Mouse (Mus musculus) cortical plate, adult 2 months (tissue): ENCODE data around the gene Plekhf1.

ENCODE experiments used
- CTCF ChIP-seq: fragments of 200-500 bp; IDR thresholded peaks from 2 replicates; pipeline ENCODE4 v1.5.1; 2011; ENCODE audit warnings: mild to moderate bottlenecking, control low read depth, low read length; ENCODE audit not compliant: insufficient read depth; ENCODE audit errors: extremely low read depth
- POLR2A ChIP-seq: fragments of 200-500 bp; IDR thresholded peaks from 2 replicates; pipeline ENCODE4 v1.6.1; 2011; ENCODE audit warnings: mild to moderate bottlenecking, low read length, control low read depth; ENCODE audit not compliant: insufficient read depth; ENCODE audit errors: extremely low read depth

- TF ChIP-seq CTCF, result no peak
- TF ChIP-seq POLR2A, result no peak
Observed at GRCm38 (mm10) chr7:38199907-38200605, 27.8 kb downstream of the Plekhf1 start.
